Mouse (Mus musculus) heart, embryonic 15.5 days (tissue): ENCODE results near the gene Pigm. TPM values are rescaled to one million over a fixed set of nuclear protein-coding genes. Genes with fewer than 3 reads are reported as not detected.

Experiments
- ATAC-seq: fragments of 200-750 bp; cut with Nextera tagmentation; replicated peaks from 2 replicates; pipeline ENCODE4 v1.8.0; 2017; ENCODE audit warnings: low read depth, moderate TSS enrichment; ENCODE audit not compliant: insufficient number of reproducible peaks, insufficient read depth, low FRiP score
- H3K27ac ChIP-seq: fragments of 300-500 bp; sonication (generic); 2 replicates; pipeline ENCODE4 v1.5.1; 2015; ENCODE audit warnings: mild to moderate bottlenecking, inconsistent platforms
- H3K27me3 ChIP-seq: fragments of 300-500 bp; sonication (generic); 2 replicates; pipeline ENCODE4 v1.6.1; 2015; ENCODE audit warnings: inconsistent platforms
- H3K36me3 ChIP-seq: fragments of 300-500 bp; sonication (generic); 2 replicates; pipeline ENCODE4 v1.6.1; 2015; ENCODE audit warnings: mild to moderate bottlenecking, inconsistent platforms
- H3K4me1 ChIP-seq: fragments of 300-500 bp; sonication (generic); replicated peaks from 2 replicates; pipeline ENCODE4 v1.6.1; 2015; ENCODE audit warnings: inconsistent platforms
- H3K4me2 ChIP-seq: fragments of 300-500 bp; sonication (generic); 2 replicates; pipeline ENCODE4 v1.6.1; 2015; ENCODE audit warnings: inconsistent platforms, mild to moderate bottlenecking, moderate library complexity
- H3K4me3 ChIP-seq: fragments of 300-500 bp; sonication (generic); 2 replicates; pipeline ENCODE4 v1.5.1; 2015; ENCODE audit warnings: mild to moderate bottlenecking, inconsistent platforms
- H3K9ac ChIP-seq: fragments of 300-500 bp; sonication (generic); 2 replicates; pipeline ENCODE4 v1.6.1; 2015; ENCODE audit warnings: mild to moderate bottlenecking, inconsistent platforms
- H3K9me3 ChIP-seq: fragments of 300-500 bp; sonication (generic); replicated peaks from 2 replicates; pipeline ENCODE4 v1.6.1; 2016; ENCODE audit warnings: inconsistent platforms
- WGBS: fragments of 180-500 bp; shearing (Covaris S2); methylation state at CpG from one replicate; pipeline ENCODE4 v1.1.7; 2015; ENCODE audit warnings: mixed read lengths; 5-methylcytosine and 5-hydroxymethylcytosine counted together
- polyA plus RNA-seq: library from polyadenylated mRNA; unstranded; fragments of >200 nt; fragmentation: Nextera tagmentation; extraction: Ambion mirVana; gene quantifications from 2 replicates; pipeline ENCODE4 v1.2.1, GENCODE M21; 2015

The Pigm gene
- 3.2 and 3.6 TPM in 2 replicates for polyA plus RNA-seq

DNA sequence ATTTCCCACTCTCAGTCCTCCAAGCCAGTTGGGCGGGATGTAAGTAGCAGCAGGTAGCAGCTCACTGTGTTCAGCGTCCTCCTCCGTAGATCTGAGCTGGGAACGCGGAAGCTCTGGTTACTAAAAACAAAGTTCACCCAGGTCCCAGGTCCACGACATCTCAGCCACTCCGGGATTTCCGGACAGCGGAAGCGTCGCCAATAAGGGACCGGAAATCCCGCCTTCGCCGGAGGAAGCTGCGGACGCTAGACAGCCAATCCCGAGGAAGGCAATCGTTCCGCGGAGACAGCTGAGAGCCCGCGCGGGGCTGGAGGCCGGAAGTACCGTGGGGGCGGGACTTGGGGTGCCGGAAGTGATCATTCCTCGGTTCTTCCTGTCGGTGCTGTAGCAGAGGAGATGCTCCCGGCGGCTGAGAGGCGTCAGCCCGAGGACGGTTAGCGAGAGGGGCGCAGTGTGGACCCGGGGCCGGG lies at the start of gene Pigm:
TSS of gene Pigm (plus strand) at position 349 of the 470 bp plus-strand sequence.
- peak within 1 kb of the TSS; percentile 92 for H3K4me2 ChIP-seq
- H3K27me3 ChIP-seq = no peaks in the 10 kb centered on the region
- peak within 1 kb of the TSS; percentile 73 for H3K9ac ChIP-seq
- no peaks in the 10 kb centered on the region for H3K9me3 ChIP-seq
- peaks cover 31% of the 10 kb centered on the region for H3K4me1 ChIP-seq
- peak within 1 kb of the TSS; percentile 81 for H3K27ac ChIP-seq
- H3K36me3 ChIP-seq = peaks cover 13% of the 10 kb centered on the region; the same call in 1 of the 2 replicates
- under 1% methylated on average over 39 of the region's 39 CpGs for WGBS
- ATAC-seq = peak; percentile 98
- H3K4me3 ChIP-seq = peak within 1 kb of the TSS; percentile 72

DNA sequence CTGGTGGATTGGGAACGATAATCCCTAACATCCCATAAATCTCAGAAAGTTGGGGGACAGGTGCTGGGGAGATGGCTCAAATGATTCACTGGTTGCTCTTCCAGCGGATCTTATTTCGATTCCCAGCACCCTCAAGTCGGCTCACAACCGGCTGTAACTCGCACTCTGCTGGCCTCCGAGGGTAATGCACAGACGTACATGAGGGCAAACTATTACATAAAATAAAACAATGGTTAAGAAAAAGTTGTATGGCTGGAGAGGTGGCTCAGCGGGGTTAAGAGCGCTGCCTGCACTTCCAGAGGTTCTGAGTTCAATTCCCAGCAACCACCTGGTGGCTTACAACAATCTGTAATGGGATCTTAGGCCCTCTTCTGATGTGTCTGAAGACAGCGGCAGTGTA lies 49.7 kb upstream of the Pigm start:
- Histone ChIP-seq H3K4me2 (peak overlapping the region; percentile 88), H3K27me3 (peaks cover 80% of the 10 kb centered on the region), H3K4me1 (peaks cover 12% of the 10 kb centered on the region), H3K27ac (no peak overlapping the region), H3K4me3 (peak overlapping the region; percentile 54), H3K9ac (no peak overlapping the region), H3K36me3 (no peaks in the 10 kb centered on the region), H3K9me3 (no peaks in the 10 kb centered on the region)
- ATAC-seq = no peak
- 53% methylated on average over 11 of the region's 11 CpGs for WGBS

DNA sequence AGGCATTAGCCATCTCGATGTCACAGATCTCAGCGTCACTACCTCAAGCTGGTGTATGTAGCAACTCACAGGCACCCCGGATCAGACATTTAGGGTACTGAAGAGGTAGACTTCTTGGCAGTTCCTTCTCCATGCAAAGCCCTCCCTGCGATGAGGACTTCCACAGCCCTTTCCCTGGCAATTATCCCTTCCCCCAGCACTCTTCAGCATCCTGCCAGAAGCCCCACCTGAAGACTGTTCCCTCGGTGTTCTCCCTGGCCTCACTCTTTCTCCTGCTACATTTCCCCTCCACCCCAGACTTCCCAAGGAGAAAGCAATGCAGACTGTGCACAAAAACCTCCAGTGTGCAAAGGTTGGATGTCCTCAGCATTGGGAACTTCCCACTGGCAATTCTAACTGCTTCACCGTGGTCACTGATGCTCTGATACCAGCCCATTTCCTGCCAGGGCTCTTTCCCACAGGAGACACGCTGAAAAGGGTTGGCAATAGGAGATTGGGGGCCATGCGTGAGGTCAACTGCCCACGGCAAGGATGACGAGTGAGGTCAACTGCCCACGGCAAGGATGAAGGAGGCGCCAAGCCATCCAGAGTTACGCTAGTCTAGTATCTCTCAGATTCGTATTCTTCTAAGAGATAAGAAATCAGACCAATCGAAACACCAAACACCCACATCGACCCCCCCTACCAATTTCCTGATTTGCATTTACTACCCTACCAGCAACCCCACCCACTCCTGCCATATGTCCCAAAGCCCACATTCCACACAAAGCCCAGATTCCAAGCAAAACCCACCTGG lies 48.9 kb upstream of the Pigm start:
- H3K36me3 ChIP-seq = no peaks in the 10 kb centered on the region
- H3K27me3 ChIP-seq = peaks cover 85% of the 10 kb centered on the region
- 77% methylated on average over 16 of the region's 16 CpGs for WGBS
- no peak overlapping the region for H3K9ac ChIP-seq
- H3K9me3 ChIP-seq = no peaks in the 10 kb centered on the region
- H3K4me1 ChIP-seq = peaks cover 12% of the 10 kb centered on the region
- no peak overlapping the region for H3K4me3 ChIP-seq
- no peak overlapping the region for H3K4me2 ChIP-seq
- ATAC-seq = no peak
- H3K27ac ChIP-seq = no peak overlapping the region

DNA sequence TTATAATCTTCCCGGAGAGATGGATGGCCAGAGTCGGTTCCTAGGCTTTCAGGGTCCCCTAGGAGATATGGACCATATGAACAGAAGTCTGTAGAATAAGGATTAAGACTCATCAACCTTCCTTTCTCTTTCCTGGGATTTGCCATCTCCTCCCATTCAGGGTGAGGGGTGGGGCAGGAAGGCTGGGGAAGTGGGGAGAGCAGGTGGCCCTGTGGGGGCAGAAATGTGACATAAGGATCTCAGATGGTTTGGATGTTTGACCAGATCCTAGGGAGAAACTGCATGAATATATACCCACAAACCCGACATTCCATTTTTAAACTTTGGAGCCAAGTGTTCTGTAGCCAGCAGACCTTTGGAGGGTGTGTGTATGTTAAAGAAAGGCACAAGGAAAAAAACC lies 48.3 kb upstream of the Pigm start:
- Histone ChIP-seq H3K27me3 (peaks cover 90% of the 10 kb centered on the region), H3K4me1 (peaks cover 12% of the 10 kb centered on the region), H3K4me2 (no peak overlapping the region), H3K9ac (no peak overlapping the region), H3K9me3 (no peaks in the 10 kb centered on the region), H3K36me3 (no peaks in the 10 kb centered on the region), H3K4me3 (no peak overlapping the region), H3K27ac (no peak overlapping the region)
- ATAC-seq = no peak
- 73% methylated on average over 3 of the region's 3 CpGs for WGBS

DNA sequence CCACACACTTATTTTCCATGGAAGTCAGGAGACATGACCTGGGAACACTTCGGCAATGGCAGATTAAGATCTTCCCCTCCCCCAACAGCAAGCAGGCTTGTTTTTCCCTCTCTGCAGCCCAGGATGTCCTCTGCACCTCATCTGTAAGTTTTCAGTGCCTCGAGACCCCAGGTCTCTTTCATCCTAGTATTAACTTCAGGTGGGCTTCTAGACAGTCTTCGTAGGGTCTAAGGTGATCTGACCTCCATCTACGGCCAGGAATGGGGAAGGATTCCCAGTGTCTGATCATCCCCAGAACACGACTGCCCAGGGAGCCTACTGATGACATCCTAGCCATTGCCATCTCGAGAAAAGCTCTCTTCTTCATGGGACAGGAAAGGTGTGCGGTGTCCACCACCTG lies 47.9 kb upstream of the Pigm start:
- H3K27me3 ChIP-seq = peaks cover 93% of the 10 kb centered on the region
- H3K27ac ChIP-seq = no peak overlapping the region
- no peak overlapping the region for H3K9ac ChIP-seq
- H3K9me3 ChIP-seq = no peaks in the 10 kb centered on the region
- peaks cover 12% of the 10 kb centered on the region for H3K4me1 ChIP-seq
- no peak overlapping the region for H3K4me2 ChIP-seq
- WGBS = 74% methylated on average over 7 of the region's 7 CpGs
- no peaks in the 10 kb centered on the region for H3K36me3 ChIP-seq
- ATAC-seq = no peak
- H3K4me3 ChIP-seq = no peak overlapping the region

DNA sequence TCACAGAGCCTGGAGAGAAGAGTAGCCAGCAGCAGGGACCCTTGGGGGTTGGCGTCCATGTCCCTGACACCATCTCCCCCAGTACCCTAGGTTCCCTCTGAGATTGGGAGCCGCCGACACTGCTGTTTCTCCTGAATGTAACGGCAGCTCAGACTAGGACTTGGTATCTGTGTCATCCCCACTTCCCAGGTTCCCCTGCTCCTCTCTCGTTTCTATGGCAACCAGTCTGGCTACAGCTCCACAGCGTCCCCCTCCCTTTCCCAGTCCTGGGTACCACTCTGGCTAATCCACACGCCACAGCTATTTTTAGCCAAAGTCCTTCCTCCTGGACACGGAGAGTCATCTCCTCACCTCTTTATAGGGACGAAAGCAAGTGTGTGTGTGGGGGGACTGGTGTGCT lies 47.2 kb upstream of the Pigm start, which contains the start of gene Kcnj9:
TSS of gene Kcnj9 (minus strand) at position 188 of the 400 bp plus-strand sequence.
- Histone ChIP-seq H3K4me3 (no peak within 1 kb of the TSS), H3K36me3 (no peaks in the 10 kb centered on the region), H3K27me3 (peaks cover 96% of the 10 kb centered on the region), H3K4me1 (peaks cover 12% of the 10 kb centered on the region), H3K27ac (no peak within 1 kb of the TSS), H3K9ac (no peak within 1 kb of the TSS), H3K4me2 (no peak within 1 kb of the TSS), H3K9me3 (no peaks in the 10 kb centered on the region)
- WGBS = 33% methylated on average over 9 of the region's 9 CpGs
- no peak for ATAC-seq

DNA sequence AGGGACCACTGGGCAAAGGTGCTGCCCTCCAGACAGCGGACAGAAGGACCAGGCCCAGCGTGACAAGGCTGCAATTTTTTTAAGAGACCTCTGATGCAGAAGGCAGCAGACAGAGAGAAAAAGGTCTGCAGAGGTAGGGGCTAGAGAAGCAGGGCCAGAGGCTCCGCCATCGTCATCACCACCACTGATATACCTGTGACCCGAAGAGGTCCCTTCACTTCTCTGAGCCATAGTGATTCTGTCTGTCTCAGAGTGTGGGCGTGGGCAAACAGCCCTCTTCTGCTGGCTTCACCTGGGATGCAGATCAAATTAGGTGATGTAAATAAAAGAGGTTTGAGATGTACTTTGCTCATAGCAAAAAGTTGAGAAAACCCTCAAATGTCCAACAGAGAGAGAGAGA lies 46.7 kb upstream of the Pigm start:
- H3K9ac ChIP-seq = no peak overlapping the region
- no peaks in the 10 kb centered on the region for H3K9me3 ChIP-seq
- no peaks in the 10 kb centered on the region for H3K36me3 ChIP-seq
- 65% methylated on average over 6 of the region's 6 CpGs for WGBS
- peaks cover 12% of the 10 kb centered on the region for H3K4me1 ChIP-seq
- ATAC-seq = no peak
- H3K27me3 ChIP-seq = peaks cover 94% of the 10 kb centered on the region
- H3K4me3 ChIP-seq = no peak overlapping the region
- H3K4me2 ChIP-seq = no peak overlapping the region
- no peak overlapping the region for H3K27ac ChIP-seq

DNA sequence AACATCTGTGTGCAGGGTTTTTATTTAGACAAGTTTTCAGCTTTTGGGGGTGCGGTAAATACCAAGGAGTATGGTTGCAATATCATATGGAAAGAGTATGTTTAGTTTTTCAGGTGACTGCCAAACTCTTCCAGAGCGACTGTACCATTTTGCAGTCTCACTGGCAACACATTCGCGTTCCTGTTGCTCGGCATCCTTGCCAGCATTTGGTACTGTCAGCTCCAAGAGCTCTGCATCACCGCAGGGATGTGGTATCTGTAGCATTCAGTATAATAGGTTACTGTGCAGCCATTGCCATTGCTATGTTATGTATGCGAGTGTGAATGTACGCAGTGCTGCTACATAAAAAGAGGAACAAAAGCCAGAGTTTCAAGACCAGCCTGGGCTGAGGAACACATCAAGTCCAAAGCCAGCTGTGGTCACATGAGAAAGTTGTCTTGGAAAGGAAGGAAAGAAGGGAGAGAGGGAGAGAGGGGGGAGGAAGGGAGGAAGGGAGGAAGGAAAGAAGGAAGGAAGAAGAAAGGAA lies 44.9 kb upstream of the Pigm start:
- WGBS = 72% methylated on average over 8 of the region's 8 CpGs
- no peak overlapping the region for H3K9ac ChIP-seq
- H3K9me3 ChIP-seq = no peaks in the 10 kb centered on the region
- H3K36me3 ChIP-seq = no peaks in the 10 kb centered on the region
- H3K4me3 ChIP-seq = no peak overlapping the region
- no peak for ATAC-seq
- H3K4me1 ChIP-seq = peaks cover under 1% of the 10 kb centered on the region; the same call in 1 of the 2 replicates
- peaks cover 93% of the 10 kb centered on the region for H3K27me3 ChIP-seq
- no peak overlapping the region for H3K27ac ChIP-seq
- no peak overlapping the region for H3K4me2 ChIP-seq

DNA sequence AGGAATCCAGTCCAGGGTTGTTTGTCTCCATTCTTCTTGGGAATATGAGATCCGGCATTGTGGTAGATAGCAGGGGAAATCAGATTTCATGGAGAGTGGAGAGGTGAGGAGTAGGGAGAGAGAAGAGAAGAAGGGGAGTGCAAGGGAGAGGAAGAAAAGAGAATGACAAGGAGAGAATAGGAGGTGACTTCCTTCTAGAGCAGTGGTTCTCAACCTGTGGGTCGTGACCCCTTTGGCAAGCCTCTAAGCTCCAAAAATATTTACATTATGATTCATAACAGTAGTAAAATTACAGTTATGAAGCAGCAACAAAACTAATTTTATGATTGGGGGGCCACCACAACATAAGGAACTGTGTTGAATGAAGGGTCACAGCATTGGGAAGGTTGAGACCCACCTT lies 43.4 kb upstream of the Pigm start:
- Histone ChIP-seq H3K27me3 (peaks cover 91% of the 10 kb centered on the region), H3K4me3 (no peak overlapping the region), H3K27ac (no peak overlapping the region), H3K9ac (no peak overlapping the region), H3K9me3 (no peaks in the 10 kb centered on the region), H3K4me2 (no peak overlapping the region), H3K4me1 (no peaks in the 10 kb centered on the region), H3K36me3 (no peaks in the 10 kb centered on the region)
- WGBS = 69% methylated on average over 2 of the region's 2 CpGs
- ATAC-seq = no peak

DNA sequence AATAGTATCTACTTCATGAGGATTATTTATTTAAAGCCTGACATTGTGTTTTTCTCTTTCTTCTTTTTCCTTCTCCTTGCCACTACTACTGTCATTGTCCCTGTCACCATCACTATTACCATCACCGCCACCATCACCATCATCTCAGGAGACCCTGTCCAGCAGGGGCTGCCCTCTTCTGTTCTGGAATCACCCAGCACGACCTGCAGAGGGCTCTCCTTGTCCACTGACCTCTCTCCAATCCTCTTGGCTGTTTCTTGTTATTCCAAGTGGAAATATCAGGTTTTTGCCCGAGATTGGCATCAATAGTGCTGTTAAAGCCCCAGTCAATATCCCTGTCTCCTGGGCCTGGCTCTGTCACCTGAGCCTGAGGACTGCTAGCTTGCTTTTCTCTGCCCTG lies 42.8 kb upstream of the Pigm start:
- H3K27ac ChIP-seq = no peak overlapping the region
- H3K9ac ChIP-seq = no peak overlapping the region
- no peak for ATAC-seq
- no peaks in the 10 kb centered on the region for H3K4me1 ChIP-seq
- H3K27me3 ChIP-seq = peaks cover 91% of the 10 kb centered on the region
- H3K9me3 ChIP-seq = no peaks in the 10 kb centered on the region
- no peak overlapping the region for H3K4me3 ChIP-seq
- 19% methylated on average over 3 of the region's 3 CpGs for WGBS
- H3K36me3 ChIP-seq = no peaks in the 10 kb centered on the region
- no peak overlapping the region for H3K4me2 ChIP-seq

DNA sequence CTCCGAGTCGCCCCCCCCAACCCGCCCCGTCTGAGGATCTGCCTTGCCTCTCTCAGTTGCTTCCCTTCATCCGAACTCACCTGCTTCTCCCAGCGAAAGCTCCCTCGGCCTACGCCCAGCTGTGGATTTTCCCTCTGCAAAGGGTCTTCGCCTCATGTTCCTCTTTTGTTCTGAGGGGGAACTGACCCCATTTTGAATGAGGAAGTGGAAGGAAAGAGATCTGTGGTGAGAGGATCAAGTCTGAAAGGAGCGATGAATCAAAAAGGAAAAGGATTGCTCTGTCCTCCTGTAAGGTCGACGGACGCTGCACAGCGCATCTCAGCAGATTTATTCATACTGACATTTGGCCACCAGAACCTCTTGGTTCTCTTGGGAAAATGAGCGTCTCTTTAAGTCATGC lies 40.5 kb upstream of the Pigm start:
- H3K4me3 ChIP-seq = no peak overlapping the region
- 65% methylated on average over 15 of the region's 15 CpGs for WGBS
- no peaks in the 10 kb centered on the region for H3K36me3 ChIP-seq
- peaks cover 4% of the 10 kb centered on the region for H3K4me1 ChIP-seq
- ATAC-seq = no peak
- H3K9ac ChIP-seq = no peak overlapping the region
- H3K27me3 ChIP-seq = peaks cover 87% of the 10 kb centered on the region
- H3K27ac ChIP-seq = no peak overlapping the region
- no peaks in the 10 kb centered on the region for H3K9me3 ChIP-seq
- no peak overlapping the region for H3K4me2 ChIP-seq
